Mouse (Mus musculus): ENCODE results near the gene Fbrsl1. TPM values are rescaled to one million over a fixed set of nuclear protein-coding genes. Genes with fewer than 3 reads are reported as not detected.

Fbrsl1 gene
- polyA plus RNA-seq, 1 experiment from 2014 or later = 41.7 TPM

DNA sequence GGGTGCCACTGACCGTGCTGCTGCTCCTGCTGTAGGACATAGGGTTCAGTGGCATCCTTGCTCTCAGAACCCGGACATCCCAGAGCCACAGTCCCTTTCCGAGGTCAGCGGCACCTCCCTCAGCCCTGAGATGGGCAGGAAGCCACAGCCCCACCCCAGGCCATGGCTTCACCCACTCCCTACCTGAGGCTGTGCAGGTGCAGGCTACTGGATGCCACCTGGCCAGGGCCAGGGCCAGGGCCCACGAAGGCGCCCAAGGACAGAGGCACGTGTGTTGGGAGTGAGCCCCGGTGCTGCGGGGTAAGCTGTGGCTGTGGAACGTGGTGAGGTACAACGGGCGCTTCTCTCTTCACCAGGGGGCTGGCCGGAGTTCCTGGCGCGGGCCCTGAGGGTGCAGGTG lies 69.2 kb downstream of the Fbrsl1 start:
- Histone ChIP-seq H3K27me3 (replicated peaks) (no peaks in the 10 kb centered on the region), H3K4me3 (no peak overlapping the region), H3K27ac (no peak overlapping the region), H3K4me1 (peaks cover 10% of the 10 kb centered on the region; the same call in 1 of the 2 replicates), H3K9ac (no peak overlapping the region), H3K36me3 (peaks cover 55% of the 10 kb centered on the region), H3K9me3 (no peaks in the 10 kb centered on the region), H3K4me2 (replicated peaks) (no peak overlapping the region)
- 91% methylated on average over 15 of the region's 15 CpGs for WGBS
- no peak for ATAC-seq (ENCODE audit: low FRiP score, low read depth)

GRCm38 (mm10) chr5:110378181-110378583 lies 70.1 kb downstream of the Fbrsl1 start:
- Histone ChIP-seq H3K36me3 (peaks cover 63% of the 10 kb centered on the region), H3K4me2 (replicated peaks) (no peak overlapping the region; the same call in 1 of the 2 replicates)
- ATAC-seq (ENCODE audit: low FRiP score, low read depth) = no peak

GRCm38 (mm10) chr5:110376802-110377433 lies 71.4 kb downstream of the Fbrsl1 start:
- Histone ChIP-seq H3K4me2 (replicated peaks) (no peak overlapping the region), H3K27me3 (replicated peaks) (no peaks in the 10 kb centered on the region), H3K4me3 (no peak overlapping the region), H3K27ac (no peak overlapping the region), H3K9ac (no peak overlapping the region), H3K36me3 (peaks cover 67% of the 10 kb centered on the region), H3K9me3 (no peaks in the 10 kb centered on the region), H3K4me1 (peaks cover 10% of the 10 kb centered on the region; the same call in 1 of the 2 replicates)
- 61% methylated on average over 8 of the region's 8 CpGs for WGBS
- peak; percentile 42; the same call in 1 of the 2 replicates for ATAC-seq (ENCODE audit: low FRiP score, low read depth)

More at GRCm38 (mm10) chr5:110378181-110378583, 70.1 kb downstream of the Fbrsl1 start:
- Histone ChIP-seq H3K4me1 (peaks cover 10% of the 10 kb centered on the region; the same call in 1 of the 2 replicates), H3K9ac (no peak overlapping the region), H3K27me3 (replicated peaks) (no peaks in the 10 kb centered on the region), H3K27ac (no peak overlapping the region), H3K4me3 (no peak overlapping the region), H3K9me3 (no peaks in the 10 kb centered on the region)
- 25% methylated on average over 20 of the region's 20 CpGs for WGBS

DNA sequence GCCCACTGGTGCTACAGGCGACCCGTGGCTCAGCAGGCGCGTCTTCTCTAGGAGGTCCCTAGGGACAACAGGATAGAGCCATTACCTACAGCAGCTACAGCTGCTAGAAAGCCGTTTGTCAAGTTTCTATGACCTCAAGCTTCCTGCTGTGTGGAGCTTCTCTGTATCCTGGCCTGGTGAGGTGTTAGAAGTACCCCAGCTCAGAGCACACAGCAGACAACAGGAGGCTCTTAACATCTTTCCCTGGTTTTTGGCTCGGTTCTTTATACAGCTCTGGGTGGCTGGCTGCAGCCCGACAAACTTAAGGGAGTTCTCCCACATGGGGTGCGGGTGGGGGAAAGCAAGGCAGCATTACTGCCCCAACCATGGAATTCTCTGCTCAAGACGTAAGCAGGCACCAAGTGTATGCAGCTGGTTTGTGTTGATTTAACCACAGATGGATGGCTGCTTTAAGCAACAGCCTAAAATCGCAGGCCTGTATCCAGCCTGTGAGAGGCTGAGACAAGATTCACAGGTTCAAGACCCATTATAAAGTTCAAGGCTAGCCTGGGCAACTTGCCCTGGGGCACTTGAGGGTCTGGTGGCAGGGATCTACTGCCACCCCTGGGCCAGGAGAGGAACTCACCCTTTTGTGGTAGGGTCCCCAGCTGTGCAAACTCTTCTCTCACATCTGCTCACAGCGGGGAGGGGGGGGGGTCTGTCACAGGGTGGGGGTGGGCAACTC lies 84.3 kb downstream of the Fbrsl1 start:
- ATAC-seq (ENCODE audit: low FRiP score, low read depth) = peak; percentile 38
- peak overlapping the region; percentile 41; the same call in 1 of the 2 replicates for H3K4me3 ChIP-seq
- no peaks in the 10 kb centered on the region for H3K9me3 ChIP-seq
- peaks cover 6% of the 10 kb centered on the region; the same call in 1 of the 2 replicates for H3K27me3 ChIP-seq (replicated peaks)
- H3K4me2 ChIP-seq (replicated peaks) = peak overlapping the region; percentile 85
- H3K9ac ChIP-seq = peak overlapping the region; percentile 56
- peaks cover 40% of the 10 kb centered on the region for H3K36me3 ChIP-seq
- 0 out of 2 replicates have a peak overlapping the region, but pooled peaks have one; percentile 10 for H3K27ac ChIP-seq
- peaks cover 12% of the 10 kb centered on the region for H3K4me1 ChIP-seq
- WGBS = 30% methylated on average over 11 of the region's 11 CpGs

DNA sequence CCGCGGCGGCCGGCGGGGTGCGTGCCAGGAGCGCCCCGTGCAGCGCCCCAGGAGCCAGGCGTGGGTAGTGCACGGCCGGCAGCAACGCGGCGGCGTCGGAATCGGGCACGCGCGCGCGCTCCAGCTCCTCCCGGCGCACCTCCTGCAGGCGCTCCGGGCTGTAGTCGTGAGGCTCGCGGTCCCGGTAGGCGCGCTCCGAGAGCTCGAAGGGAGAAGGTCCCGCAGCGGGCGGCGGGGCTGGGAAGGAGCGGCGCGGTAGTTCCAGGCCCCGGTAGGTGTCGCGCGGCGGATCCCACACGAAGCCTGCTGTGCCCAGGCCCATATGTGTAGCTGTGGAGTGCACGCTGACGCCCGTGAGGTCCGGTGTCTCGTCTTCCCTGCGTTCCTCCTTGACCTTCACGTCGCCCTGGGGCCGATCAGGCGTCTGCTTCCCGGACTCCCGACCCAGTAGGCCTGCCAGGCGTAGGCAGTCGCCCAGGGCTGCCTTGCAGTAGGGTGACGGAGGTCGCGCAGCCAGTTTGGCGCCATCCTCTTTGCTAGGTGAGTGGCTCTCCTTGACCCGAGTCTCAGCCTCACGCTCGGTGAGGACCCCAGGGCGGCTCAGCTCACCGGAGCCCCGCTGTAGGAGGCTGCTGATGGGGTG lies 85.0 kb downstream of the Fbrsl1 start:
- Histone ChIP-seq H3K36me3 (peaks cover 34% of the 10 kb centered on the region), H3K9ac (peak overlapping the region; percentile 56), H3K4me1 (peaks cover 12% of the 10 kb centered on the region), H3K4me3 (peak overlapping the region; percentile 41), H3K4me2 (replicated peaks) (peak overlapping the region; percentile 85), H3K9me3 (no peaks in the 10 kb centered on the region), H3K27ac (0 out of 2 replicates have a peak overlapping the region, but pooled peaks have one; percentile 10), H3K27me3 (replicated peaks) (peaks cover 6% of the 10 kb centered on the region; the same call in 1 of the 2 replicates)
- ATAC-seq (ENCODE audit: low FRiP score, low read depth) = peak; percentile 80
- WGBS = 2% methylated on average over 72 of the region's 72 CpGs

- peaks cover 6% of the 10 kb centered on the region; the same call in 1 of the 2 replicates for H3K27me3 ChIP-seq (replicated peaks)
- H3K9ac ChIP-seq = peak overlapping the region; percentile 56
- no peak for ATAC-seq (ENCODE audit: low FRiP score, low read depth)
- peaks cover 30% of the 10 kb centered on the region for H3K36me3 ChIP-seq
- H3K27ac ChIP-seq = no peak overlapping the region
- peak overlapping the region; percentile 41 for H3K4me3 ChIP-seq
- H3K4me1 ChIP-seq = peaks cover 12% of the 10 kb centered on the region
- H3K4me2 ChIP-seq (replicated peaks) = peak overlapping the region; percentile 85
- WGBS = under 1% methylated on average over 28 of the region's 28 CpGs
- H3K9me3 ChIP-seq = no peaks in the 10 kb centered on the region
Observed at GRCm38 (mm10) chr5:110362813-110363178, 85.5 kb downstream of the Fbrsl1 start.

DNA sequence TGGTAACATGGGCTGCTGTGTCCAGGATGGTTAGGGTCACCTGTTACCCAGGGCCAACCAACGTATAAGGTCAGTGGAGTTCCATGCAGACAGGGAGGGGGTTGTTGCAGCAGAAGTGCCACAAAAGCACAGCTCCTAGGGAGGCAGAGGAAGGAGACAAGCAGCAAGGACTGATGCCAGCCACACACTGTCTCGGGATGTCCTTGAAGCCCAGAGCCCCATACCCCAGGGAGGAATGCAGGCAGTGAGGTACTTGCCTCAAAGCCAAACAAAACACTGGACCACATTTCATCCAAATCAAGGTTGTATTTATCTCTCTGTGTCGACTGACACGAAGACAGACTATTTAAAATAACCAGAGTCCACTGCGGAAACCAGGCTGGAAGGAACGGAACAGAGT lies 86.8 kb downstream of the Fbrsl1 start:
- WGBS = 87% methylated on average over 6 of the region's 6 CpGs
- H3K27me3 ChIP-seq (replicated peaks) = peaks cover 6% of the 10 kb centered on the region; the same call in 1 of the 2 replicates
- ATAC-seq (ENCODE audit: low FRiP score, low read depth) = no peak
- H3K9me3 ChIP-seq = no peaks in the 10 kb centered on the region
- H3K4me3 ChIP-seq = no peak overlapping the region
- H3K36me3 ChIP-seq = peaks cover 20% of the 10 kb centered on the region; the same call in 1 of the 2 replicates
- H3K9ac ChIP-seq = no peak overlapping the region
- H3K27ac ChIP-seq = no peak overlapping the region
- H3K4me1 ChIP-seq = peaks cover 12% of the 10 kb centered on the region
- H3K4me2 ChIP-seq (replicated peaks) = no peak overlapping the region

GRCm38 (mm10) chr5:110357531-110358179 lies 90.6 kb downstream of the Fbrsl1 start:
- H3K4me1 ChIP-seq = no peaks in the 10 kb centered on the region
- H3K4me3 ChIP-seq = no peak overlapping the region
- H3K27me3 ChIP-seq (replicated peaks) = 0 out of 2 replicates have a peak, but pooled peaks cover 6% of the 10 kb centered on the region
- H3K9ac ChIP-seq = no peak overlapping the region
- 27% methylated on average over 9 of the region's 9 CpGs for WGBS
- H3K4me2 ChIP-seq (replicated peaks) = no peak overlapping the region
- ATAC-seq (ENCODE audit: low FRiP score, low read depth) = peak; percentile 53
- peaks cover 6% of the 10 kb centered on the region; the same call in 1 of the 2 replicates for H3K36me3 ChIP-seq
- no peaks in the 10 kb centered on the region for H3K9me3 ChIP-seq
- no peak overlapping the region for H3K27ac ChIP-seq

GRCm38 (mm10) chr5:110354716-110355115 lies 93.6 kb downstream of the Fbrsl1 start:
- ATAC-seq (ENCODE audit: low FRiP score, low read depth) = no peak
- H3K4me2 ChIP-seq (replicated peaks) = no peak overlapping the region

DNA sequence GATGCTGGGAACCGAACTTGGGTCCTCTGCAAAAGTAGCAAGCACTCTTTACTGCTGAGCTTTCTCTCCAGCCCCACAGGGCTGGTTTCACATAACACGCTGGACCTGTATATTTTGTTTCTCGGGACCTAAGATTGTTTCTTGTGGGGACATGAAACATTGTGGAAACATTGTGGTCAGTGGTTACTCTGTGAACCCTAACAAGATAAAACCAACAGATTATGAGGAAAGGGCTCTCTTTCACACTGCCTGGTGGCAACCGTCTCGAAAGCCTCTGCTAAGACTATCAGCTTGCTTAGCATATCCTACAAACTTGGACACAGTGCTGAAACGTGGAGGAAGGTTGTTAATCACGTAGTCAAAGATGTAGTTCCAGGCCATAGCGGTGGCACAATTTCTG lies 101.3 kb downstream of the Fbrsl1 start:
- H3K4me1 ChIP-seq = peaks cover 10% of the 10 kb centered on the region
- no peak overlapping the region for H3K4me3 ChIP-seq

More at GRCm38 (mm10) chr5:110354716-110355115, 93.6 kb downstream of the Fbrsl1 start:
- no peaks in the 10 kb centered on the region for H3K27me3 ChIP-seq (replicated peaks)
- no peaks in the 10 kb centered on the region for H3K4me1 ChIP-seq
- no peak overlapping the region for H3K9ac ChIP-seq
- 18% methylated on average over 7 of the region's 7 CpGs for WGBS
- no peaks in the 10 kb centered on the region for H3K36me3 ChIP-seq
- no peak overlapping the region for H3K27ac ChIP-seq
- H3K4me3 ChIP-seq = no peak overlapping the region
- no peaks in the 10 kb centered on the region for H3K9me3 ChIP-seq

DNA sequence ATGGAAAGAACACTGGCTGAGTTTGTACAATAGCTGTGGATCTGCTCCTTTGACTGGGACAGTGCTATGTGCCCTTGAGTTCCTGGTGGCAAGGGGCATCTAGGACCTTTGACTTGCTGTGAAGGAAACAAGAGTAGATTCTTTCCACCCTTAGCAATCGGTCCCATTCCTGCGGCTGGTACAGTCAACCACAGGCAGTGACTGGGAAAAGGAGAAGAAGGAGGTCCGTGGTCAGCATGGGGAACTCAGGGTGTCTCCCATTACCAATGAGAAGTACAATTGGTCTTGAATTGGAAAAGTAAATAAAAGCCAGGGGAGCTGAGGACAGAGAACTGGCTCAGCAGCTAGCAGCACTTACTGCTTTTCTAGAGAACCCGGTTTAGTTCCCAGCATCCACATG lies 102.8 kb downstream of the Fbrsl1 start:
- no peaks in the 10 kb centered on the region for H3K36me3 ChIP-seq
- H3K4me1 ChIP-seq = peaks cover 10% of the 10 kb centered on the region
- no peak overlapping the region for H3K4me2 ChIP-seq (replicated peaks)
- H3K9ac ChIP-seq = no peak overlapping the region
- no peak overlapping the region for H3K27ac ChIP-seq
- H3K9me3 ChIP-seq = no peaks in the 10 kb centered on the region
- peaks cover 30% of the 10 kb centered on the region for H3K27me3 ChIP-seq (replicated peaks)
- H3K4me3 ChIP-seq = no peak overlapping the region
- 78% methylated on average over 4 of the region's 4 CpGs for WGBS
- ATAC-seq (ENCODE audit: low FRiP score, low read depth) = no peak

More for the DNA sequence above, 101.3 kb downstream of the Fbrsl1 start:
- Histone ChIP-seq H3K27me3 (replicated peaks) (peaks cover 21% of the 10 kb centered on the region), H3K36me3 (no peaks in the 10 kb centered on the region), H3K9ac (no peak overlapping the region), H3K27ac (no peak overlapping the region), H3K4me2 (replicated peaks) (no peak overlapping the region), H3K9me3 (no peaks in the 10 kb centered on the region)
- no peak for ATAC-seq (ENCODE audit: low FRiP score, low read depth)
- 86% methylated on average over 8 of the region's 8 CpGs for WGBS
